Mouse (Mus musculus) brain, embryonic 14.5 days (tissue): Measurements from ENCODE around the gene Efna4.

ENCODE experiments used
- CTCF ChIP-seq: fragments of 200-500 bp; IDR thresholded peaks from 2 replicates; pipeline ENCODE4 v1.5.1; 2012; ENCODE audit warnings: inconsistent platforms, mild to moderate bottlenecking, moderate library complexity, borderline replicate concordance; ENCODE audit not compliant: insufficient read depth, insufficient read length; ENCODE audit errors: extremely low read depth
- POLR2A ChIP-seq: fragments of 200-500 bp; IDR thresholded peaks from 2 replicates; pipeline ENCODE4 v1.6.1; 2012; ENCODE audit warnings: mild to moderate bottlenecking, inconsistent platforms, borderline replicate concordance; ENCODE audit not compliant: poor library complexity, insufficient read depth, insufficient read length, severe bottlenecking; ENCODE audit errors: extremely low read depth

GRCm38 (mm10) chr3:89321183-89322130 is 16.4 kb downstream of the Efna4 start:
- no peak for TF ChIP-seq CTCF
- no peak for TF ChIP-seq POLR2A
